8 mouse cellular contexts compared by ENCODE assay signal in genomic region chr7:89339142-89339435, GRCm38 (mm10).
A peak's percentile ranks its signal among the peaks of the same experiment; 100 is the strongest.
DNase-seq lines count a peak whose midpoint lies in the region; ATAC-seq and TF ChIP-seq lines count a peak whose summit lies in the region.

No protein-coding gene starts in this region.

- no peaks in the 10 kb centered on the region for H3K27me3 ChIP-seq in E14TG2a.4 (ENCODE audit: insufficient read depth, low read length)
- no peaks in the 10 kb centered on the region for H3K27me3 ChIP-seq in forebrain, embryonic 16.5 days (replicated peaks; ENCODE audit: control insufficient read depth, insufficient read depth, low read length)
- no peaks in the 10 kb centered on the region for H3K27me3 ChIP-seq in liver, postnatal 0 days (ENCODE audit: insufficient read depth, low read length)

- peak; percentile 66 for ATAC-seq in forebrain, embryonic 16.5 days
- ATAC-seq in liver, postnatal 0 days = peak; percentile 53

- H3K9me3 ChIP-seq in E14TG2a.4 (ENCODE audit: low read length) = no peaks in the 10 kb centered on the region
- no peaks in the 10 kb centered on the region for H3K9me3 ChIP-seq in forebrain, embryonic 16.5 days (ENCODE audit: control insufficient read depth, low read length)
- no peaks in the 10 kb centered on the region for H3K9me3 ChIP-seq in liver, postnatal 0 days (ENCODE audit: low read length)

- peak overlapping the region; percentile 68 for H3K4me2 ChIP-seq in forebrain, embryonic 16.5 days (ENCODE audit: low read length)
- peak overlapping the region; percentile 97 for H3K4me2 ChIP-seq in liver, postnatal 0 days (ENCODE audit: low read depth, low read length)

- intact Hi-C loops in gastrocnemius, adult 2 months (cut with DNase I) = loop anchor here (5.0 kb wide), 1 partner anchor 78 kb away; no protein-coding TSS in a partner anchor

- no peak for TF ChIP-seq EP300 in liver, postnatal 0 days (IDR thresholded peaks at IDR 0.05; ENCODE audit: low read depth)

- H3K27ac ChIP-seq in gastrocnemius, adult 2 months = peak overlapping the region; percentile 93
- peak overlapping the region; percentile 79 for H3K27ac ChIP-seq in forebrain, embryonic 16.5 days (ENCODE audit: low read length)
- H3K27ac ChIP-seq in liver, postnatal 0 days (ENCODE audit: low read depth) = peak overlapping the region; percentile 90

- no peak for TF ChIP-seq CTCF in gastrocnemius, adult 2 months (IDR thresholded peaks at IDR 0.05)
- no peak for TF ChIP-seq CTCF in E14TG2a.4 (conservative IDR thresholded peaks at IDR 0.05; ENCODE audit: low read length)
- TF ChIP-seq CTCF in liver, postnatal 0 days (IDR thresholded peaks at IDR 0.05; ENCODE audit: low read depth) = no peak

- H3K36me3 ChIP-seq in E14TG2a.4 (ENCODE audit: insufficient read depth, low read length) = peaks cover 10% of the 10 kb centered on the region
- no peaks in the 10 kb centered on the region for H3K36me3 ChIP-seq in forebrain, embryonic 16.5 days (ENCODE audit: control insufficient read depth, insufficient read depth)
- H3K36me3 ChIP-seq in liver, postnatal 0 days (replicated peaks; ENCODE audit: insufficient read depth, low read length) = no peaks in the 10 kb centered on the region

- no peak for DNase-seq in gastrocnemius, adult 2 months
- DNase-seq in gastrocnemius, postnatal 4 days (ENCODE audit: low spot score in 2 of 2) = no peak
- no peak for DNase-seq in liver, postnatal 0 days
- no peak for DNase-seq in right cerebral cortex, postnatal 14 days
- no peak for DNase-seq in adrenal gland, adult 8-10 months
- no peak for DNase-seq in adrenal gland, postnatal 10 days

- H3K4me3 ChIP-seq in gastrocnemius, adult 2 months = peak overlapping the region; percentile 85
- H3K4me3 ChIP-seq in E14TG2a.4 (replicated peaks; ENCODE audit: low read length) = peak overlapping the region; percentile 97
- peak overlapping the region; percentile 87 for H3K4me3 ChIP-seq in forebrain, embryonic 16.5 days (replicated peaks; ENCODE audit: low read length)
- peak overlapping the region; percentile 91 for H3K4me3 ChIP-seq in liver, postnatal 0 days (ENCODE audit: low read depth, low read length)

- peak overlapping the region; percentile 86 for H3K9ac ChIP-seq in forebrain, embryonic 16.5 days (replicated peaks; ENCODE audit: low read depth, low read length)
- H3K9ac ChIP-seq in liver, postnatal 0 days (replicated peaks) = peak overlapping the region; percentile 87

- H3K4me1 ChIP-seq in E14TG2a.4 (replicated peaks; ENCODE audit: low read depth, low read length) = peaks cover 59% of the 10 kb centered on the region
- H3K4me1 ChIP-seq in forebrain, embryonic 16.5 days (replicated peaks; ENCODE audit: control insufficient read depth, insufficient read depth, low read length) = peaks cover 21% of the 10 kb centered on the region
- H3K4me1 ChIP-seq in liver, postnatal 0 days (ENCODE audit: insufficient read depth) = peaks cover 29% of the 10 kb centered on the region
